Mouse (Mus musculus): ENCODE results near the gene Atp2c2. TPM values are rescaled to one million over a fixed set of nuclear protein-coding genes. Genes with fewer than 3 reads are reported as not detected.

The Atp2c2 gene
- polyA plus RNA-seq, 1 experiment from 2014 or later: 10.8 TPM

- Histone ChIP-seq H3K9me3 (replicated peaks; ENCODE audit: control insufficient read depth, low read length) (no peaks in the 10 kb centered on the region), H3K27ac (ENCODE audit: low read length) (no peak overlapping the region), H3K27me3 (ENCODE audit: control insufficient read depth, insufficient read depth, low read length) (no peaks in the 10 kb centered on the region), H3K4me2 (ENCODE audit: low read depth, low read length) (no peak overlapping the region), H3K9ac (ENCODE audit: low read length) (no peak overlapping the region), H3K4me1 (ENCODE audit: control insufficient read depth, insufficient read depth, low read length) (peaks cover 5% of the 10 kb centered on the region), H3K4me3 (replicated peaks; ENCODE audit: low read length) (no peak overlapping the region), H3K36me3 (ENCODE audit: control insufficient read depth, insufficient read depth, low read length) (0 out of 2 replicates have a peak, but pooled peaks cover 4% of the 10 kb centered on the region)
- 70% methylated on average over 14 of the region's 14 CpGs for WGBS
- no peak; the same call in 1 of the 2 replicates for ATAC-seq (ENCODE audit: insufficient read depth, low FRiP score)
Observed at GRCm38 (mm10) chr8:119806422-119807263, 106.8 kb downstream of the Atp2c2 start.

Other genes with a start within 250 kb of the Atp2c2 start
- not detected in 2 replicates for gene Slc38a8, start 198.3 kb upstream of the Atp2c2 start, polyA plus RNA-seq (2015; fragmentation: Nextera tagmentation; extraction: Ambion mirVana)
- gene Mbtps1, start 141.3 kb upstream of the Atp2c2 start, polyA plus RNA-seq (2015; fragmentation: Nextera tagmentation; extraction: Ambion mirVana): 108 and 115 TPM in 2 replicates
- gene Hsdl1, start 124.8 kb upstream of the Atp2c2 start, polyA plus RNA-seq (2015; fragmentation: Nextera tagmentation; extraction: Ambion mirVana): 31.0 and 39.2 TPM in 2 replicates
- 0.30 and 0.66 TPM in 2 replicates for gene Dnaaf1, start 124.8 kb upstream of the Atp2c2 start, polyA plus RNA-seq (2015; fragmentation: Nextera tagmentation; extraction: Ambion mirVana)
- 11.0 and 11.3 TPM in 2 replicates for gene Taf1c, start 94.8 kb upstream of the Atp2c2 start, polyA plus RNA-seq (2015; fragmentation: Nextera tagmentation; extraction: Ambion mirVana)
- gene Adad2, start 87.3 kb upstream of the Atp2c2 start, polyA plus RNA-seq (2015; fragmentation: Nextera tagmentation; extraction: Ambion mirVana): 0.06 TPM in 1 of 2 replicates, not detected in the other
- 0.10 and 0.18 TPM in 2 replicates for gene Kcng4, start 64.3 kb upstream of the Atp2c2 start, polyA plus RNA-seq (2015; fragmentation: Nextera tagmentation; extraction: Ambion mirVana)
- 33.9 and 38.6 TPM in 2 replicates for gene Wfdc1, start 33.6 kb upstream of the Atp2c2 start, polyA plus RNA-seq (2015; fragmentation: Nextera tagmentation; extraction: Ambion mirVana)
- 14.5 and 16.5 TPM in 2 replicates for gene Tldc1, start 78.4 kb downstream of the Atp2c2 start, polyA plus RNA-seq (2015; fragmentation: Nextera tagmentation; extraction: Ambion mirVana)
- gene Cotl1, start 140.5 kb downstream of the Atp2c2 start, polyA plus RNA-seq (2015; fragmentation: Nextera tagmentation; extraction: Ambion mirVana): 144 and 177 TPM in 2 replicates
- gene Klhl36, start 162.3 kb downstream of the Atp2c2 start, polyA plus RNA-seq (2015; fragmentation: Nextera tagmentation; extraction: Ambion mirVana): 10.7 and 12.7 TPM in 2 replicates
- 118 and 141 TPM in 2 replicates for gene Usp10, start 210.4 kb downstream of the Atp2c2 start, polyA plus RNA-seq (2015; fragmentation: Nextera tagmentation; extraction: Ambion mirVana)
- 7.4 and 11.0 TPM in 2 replicates for gene Gm20388, start 210.8 kb downstream of the Atp2c2 start, polyA plus RNA-seq (2015; fragmentation: Nextera tagmentation; extraction: Ambion mirVana)